Mouse (Mus musculus) cortical plate, adult 2 months (tissue): ENCODE results near the gene Map7d1.

Experiments used
- CTCF ChIP-seq: fragments of 200-500 bp; IDR thresholded peaks from 2 replicates; pipeline ENCODE4 v1.5.1; 2011; ENCODE audit warnings: mild to moderate bottlenecking, control low read depth, low read length; ENCODE audit not compliant: insufficient read depth; ENCODE audit errors: extremely low read depth
- POLR2A ChIP-seq: fragments of 200-500 bp; IDR thresholded peaks from 2 replicates; pipeline ENCODE4 v1.6.1; 2011; ENCODE audit warnings: mild to moderate bottlenecking, low read length, control low read depth; ENCODE audit not compliant: insufficient read depth; ENCODE audit errors: extremely low read depth

GRCm38 (mm10) chr4:126200656-126201055, 55.5 kb downstream of the Map7d1 start:
- TF ChIP-seq CTCF (no peak), POLR2A (no peak)
